Mouse (Mus musculus) cerebellum, postnatal 10 days (tissue): ENCODE data around the gene Cacna1e.
A peak's percentile ranks its signal among the peaks of the same experiment; 100 is the strongest.

Experiments used
- DNase-seq, 2 experiments: peaks; one replicate each; pipeline ENCODE4 v3.0.0; 2021; ENCODE audit warnings: mixed read lengths in 2 of 2

The Cacna1e gene

GRCm38 (mm10) chr1:154500187-154500866 lies 384.0 kb downstream of the Cacna1e start:
- peak; percentile 61 for DNase-seq

GRCm38 (mm10) chr1:154498821-154499220 lies 385.5 kb downstream of the Cacna1e start:
- DNase-seq = no peak

- peak; percentile 71 to 78 for DNase-seq
Observed at GRCm38 (mm10) chr1:154491071-154491470, 393.2 kb downstream of the Cacna1e start.

- DNase-seq = no peak
Observed at GRCm38 (mm10) chr1:154476671-154477070, 407.6 kb downstream of the Cacna1e start.

GRCm38 (mm10) chr1:154475706-154476105 lies 408.6 kb downstream of the Cacna1e start:
- no peak for DNase-seq

- DNase-seq = no peak
Observed at GRCm38 (mm10) chr1:154474156-154474555, 410.1 kb downstream of the Cacna1e start.

- no peak for DNase-seq
Observed at GRCm38 (mm10) chr1:154467265-154467664, 417.0 kb downstream of the Cacna1e start.

GRCm38 (mm10) chr1:154461521-154461920 lies 422.8 kb downstream of the Cacna1e start:
- peak; percentile 28 to 31 for DNase-seq

- no peak for DNase-seq
Observed at GRCm38 (mm10) chr1:154460067-154460466, 424.2 kb downstream of the Cacna1e start.

GRCm38 (mm10) chr1:154458601-154459000 lies 425.7 kb downstream of the Cacna1e start:
- no peak for DNase-seq

GRCm38 (mm10) chr1:154450799-154451198 lies 433.5 kb downstream of the Cacna1e start:
- no peak for DNase-seq

- DNase-seq = no peak
Observed at GRCm38 (mm10) chr1:154446456-154446855, 437.8 kb downstream of the Cacna1e start.

- no peak for DNase-seq
Observed at GRCm38 (mm10) chr1:154433520-154433919, 450.8 kb downstream of the Cacna1e start.

GRCm38 (mm10) chr1:154433112-154433511 lies 451.2 kb downstream of the Cacna1e start:
- no peak for DNase-seq

GRCm38 (mm10) chr1:154428276-154428675 lies 456.0 kb downstream of the Cacna1e start:
- DNase-seq = no peak

- peak; percentile 78 to 83 for DNase-seq
Observed at GRCm38 (mm10) chr1:154418278-154418677, 466.0 kb downstream of the Cacna1e start.

- DNase-seq = no peak
Observed at GRCm38 (mm10) chr1:154416384-154417155, 467.7 kb downstream of the Cacna1e start.

GRCm38 (mm10) chr1:154415826-154416225 lies 468.5 kb downstream of the Cacna1e start:
- no peak for DNase-seq

- DNase-seq = no peak
Observed at GRCm38 (mm10) chr1:154413138-154413537, 471.2 kb downstream of the Cacna1e start.

- no peak for DNase-seq
Observed at GRCm38 (mm10) chr1:154409051-154409450, 475.2 kb downstream of the Cacna1e start.

GRCm38 (mm10) chr1:154391979-154392378 lies 492.3 kb downstream of the Cacna1e start:
- no peak for DNase-seq
